Mouse (Mus musculus) T-helper 1 cell (primary cell): ENCODE measurements around the gene Prss41.
"Not testable (repeated sequence)": the region's sequence is repeated elsewhere in the genome, so short reads cannot be mapped to it uniquely, and the experiment has no call there.

Source experiments
- in situ Hi-C: fragments of 300-600 bp; cut with MboI, MseI; formaldehyde crosslinking; loops from one replicate; pipeline ENCODE4 v1.15.1; 2025; ENCODE audit warnings: high pct_unique_total_duplicates

The Prss41 gene

DNA sequence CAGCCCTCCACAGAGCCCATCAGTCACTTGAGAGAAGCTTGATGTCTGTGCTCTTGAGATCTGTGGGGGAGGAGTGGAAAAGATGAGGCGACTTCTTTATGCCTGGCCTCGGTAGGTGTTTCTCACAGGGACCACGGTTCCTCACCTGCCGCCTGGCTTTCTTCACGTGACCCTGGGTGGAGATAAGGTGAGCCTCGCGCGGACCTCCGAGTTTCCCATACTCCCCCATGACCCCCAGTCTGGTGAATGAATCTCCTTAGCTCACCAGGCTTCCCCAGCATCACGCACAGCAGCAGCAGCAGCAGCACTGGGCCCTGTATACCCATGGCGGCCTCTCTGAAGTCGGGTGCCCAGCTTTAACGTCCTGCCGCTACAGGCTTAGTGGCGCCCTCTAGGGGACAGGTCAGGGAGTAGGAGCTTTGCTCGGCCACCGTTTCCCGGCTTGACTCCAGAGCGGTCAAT, at the start of gene Prss41, which contains the start of gene Prss32:
TSS of gene Prss41 (minus strand) at position 361 of the 462 bp plus-strand sequence.
TSS of gene Prss32 (plus strand) at position 44 of the 462 bp plus-strand sequence.
- in situ Hi-C loops = loop anchor here (5.0 kb wide), 1 partner anchor 92 kb away; no protein-coding TSS in a partner anchor

DNA sequence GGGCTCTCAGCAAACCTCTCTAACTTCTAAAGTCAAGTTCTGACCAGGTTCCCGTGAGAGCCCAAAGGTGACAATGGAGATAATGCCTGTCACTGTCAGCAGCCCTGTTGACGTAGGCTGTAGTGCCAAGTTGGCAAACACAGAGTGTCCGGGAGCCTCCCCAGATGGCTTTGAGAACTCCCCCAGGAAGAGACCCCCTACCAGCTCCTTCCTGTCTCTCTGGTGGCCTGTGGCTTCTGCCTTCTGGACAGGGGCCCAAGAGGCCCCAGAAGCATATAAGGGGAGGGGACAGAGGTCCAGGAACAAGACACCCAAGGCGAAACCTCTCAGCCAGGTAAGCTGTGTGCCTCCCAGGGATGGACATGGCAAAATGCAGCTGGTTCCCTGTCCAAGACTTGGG, 36.6 kb upstream of the Prss41 start, which contains the start of the genes Dcpp1 and Dcpp2:
TSS of gene Dcpp1 (plus strand) at position 301 of the 400 bp plus-strand sequence.
TSS of gene Dcpp2 (plus strand) at position 305 of the 400 bp plus-strand sequence.
- in situ Hi-C loops = not testable (repeated sequence)

DNA sequence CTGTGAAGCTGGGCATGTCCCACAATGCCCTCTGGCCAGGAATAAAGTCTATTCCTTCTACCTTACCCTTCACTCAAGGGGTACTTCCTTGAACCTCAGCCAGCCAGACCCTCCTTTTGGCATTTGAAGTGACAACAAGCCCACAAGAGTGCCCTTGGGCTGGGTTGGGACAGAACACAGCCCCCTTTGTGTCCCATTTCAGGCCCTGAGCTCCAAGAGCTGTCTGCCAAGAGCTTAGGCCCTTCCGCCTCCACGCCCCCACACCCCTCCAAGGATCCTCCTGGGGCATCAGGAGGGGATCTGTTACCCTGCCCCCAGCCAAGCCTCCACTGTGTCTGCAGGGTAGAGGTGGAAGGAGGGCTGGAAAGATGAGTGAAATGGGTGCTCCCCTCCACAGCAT, 33.2 kb upstream of the Prss41 start:
- in situ Hi-C loops = loop anchor here (5.0 kb wide), 1 partner anchor 40 kb away; the partner anchor contains the start of gene Dcpp3

DNA sequence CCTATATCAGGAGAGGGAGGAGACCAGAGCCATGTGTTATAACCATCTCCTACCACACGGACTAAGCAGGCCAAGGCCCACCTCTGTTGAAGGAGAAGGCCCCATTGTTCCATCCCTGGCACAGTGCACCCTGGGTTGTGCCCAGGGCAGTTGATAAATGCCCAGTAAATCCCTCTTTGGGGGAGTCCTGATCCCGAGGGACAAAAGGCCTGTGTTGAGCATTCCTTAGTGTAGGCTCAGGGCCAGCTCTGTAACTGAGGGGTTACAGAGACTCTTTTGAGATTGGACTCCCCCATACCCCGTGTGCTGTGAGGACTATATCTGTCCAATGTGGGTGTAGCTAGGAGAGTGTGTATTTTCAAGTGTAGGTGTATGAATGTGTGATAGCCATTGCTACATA, 32.8 kb upstream of the Prss41 start:
- in situ Hi-C loops = loop anchor here (5.0 kb wide), 1 partner anchor 41 kb away; the partner anchor contains the start of gene Dcpp3

DNA sequence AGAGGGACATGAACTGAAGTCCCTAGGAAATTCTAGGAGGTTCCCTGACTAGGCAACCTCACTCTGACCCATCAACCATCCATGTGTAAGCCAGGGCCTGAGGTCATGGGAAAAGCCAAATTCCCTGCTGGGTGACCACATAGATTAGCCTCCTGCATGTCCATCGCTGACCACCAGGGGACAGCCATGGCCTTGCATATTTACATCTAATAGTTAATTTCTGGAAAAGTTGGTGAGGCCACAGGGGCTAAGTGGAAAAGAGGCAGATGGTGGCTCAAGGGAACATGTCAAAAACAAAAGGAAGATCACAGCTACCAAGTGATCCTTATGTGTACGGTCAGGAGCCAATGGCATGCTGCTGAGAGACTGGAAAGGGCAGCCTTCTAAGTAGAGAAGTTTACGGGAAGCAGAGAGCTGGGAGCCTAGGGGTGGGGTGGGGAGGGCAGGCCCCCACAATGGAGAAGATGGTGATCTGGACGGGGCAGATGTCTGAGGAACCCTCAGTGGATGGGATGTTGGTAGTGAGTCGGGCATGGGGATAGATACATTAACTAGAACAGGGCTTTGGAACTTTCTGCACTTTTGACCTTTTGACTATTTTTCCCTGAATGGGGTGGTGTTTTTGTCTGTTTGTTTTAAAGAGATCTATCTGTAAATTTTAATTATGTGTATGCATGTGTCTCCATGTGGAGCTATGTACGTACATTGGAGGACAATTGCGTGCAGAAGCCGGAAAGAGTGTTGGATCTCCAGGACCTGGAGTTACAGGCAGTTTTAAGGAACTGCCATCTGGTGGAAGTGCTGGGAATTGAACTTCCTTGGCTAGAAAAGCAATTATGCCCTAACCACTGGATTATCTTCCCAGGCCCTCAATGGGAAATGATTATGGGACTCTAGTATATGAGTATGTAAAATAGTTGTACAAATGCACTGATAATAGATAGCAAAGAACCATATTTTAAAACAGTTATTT, 30.2 kb upstream of the Prss41 start:
- in situ Hi-C loops = no loop called here

DNA sequence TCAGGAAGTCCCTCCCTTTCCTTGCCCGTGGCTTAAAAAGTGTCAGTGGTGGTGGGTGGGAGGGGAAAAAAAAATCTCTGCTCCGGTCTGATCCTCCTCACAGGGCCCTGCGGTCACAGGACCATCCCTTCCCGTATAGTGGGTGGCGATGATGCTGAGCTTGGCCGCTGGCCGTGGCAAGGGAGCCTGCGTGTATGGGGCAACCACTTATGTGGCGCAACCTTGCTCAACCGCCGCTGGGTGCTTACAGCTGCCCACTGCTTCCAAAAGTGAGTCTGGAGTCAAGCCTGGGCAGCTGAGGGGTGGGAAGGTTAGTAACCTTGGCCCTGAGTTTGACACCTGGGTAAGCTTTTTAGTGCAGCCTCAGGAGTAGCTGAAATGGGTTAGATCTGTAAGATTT, 24.5 kb upstream of the Prss41 start:
- in situ Hi-C loops = no loop called here

DNA sequence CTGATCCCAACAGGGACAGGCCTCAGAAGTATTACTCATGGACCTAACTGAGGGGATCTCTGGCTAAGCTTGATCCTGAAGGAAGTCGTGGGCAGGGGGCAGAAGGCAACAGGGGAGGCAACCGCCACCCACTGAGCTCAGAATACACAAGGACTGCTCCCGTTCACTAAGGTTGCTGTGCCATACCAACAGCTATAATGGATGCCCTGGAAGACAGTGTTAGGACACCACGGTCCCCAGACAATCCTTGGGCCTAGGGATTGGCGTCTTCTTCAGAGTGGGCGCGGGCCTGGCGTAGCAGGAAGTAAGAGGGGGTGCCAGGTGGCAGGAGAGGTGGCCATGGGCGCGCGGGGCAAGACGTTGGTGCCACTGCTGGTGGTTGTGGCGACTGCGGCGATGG, 23.8 kb upstream of the Prss41 start, which contains the start of gene Prss21:
TSS of gene Prss21 (plus strand) at position 301 of the 400 bp plus-strand sequence.
- in situ Hi-C loops = no loop called here

DNA sequence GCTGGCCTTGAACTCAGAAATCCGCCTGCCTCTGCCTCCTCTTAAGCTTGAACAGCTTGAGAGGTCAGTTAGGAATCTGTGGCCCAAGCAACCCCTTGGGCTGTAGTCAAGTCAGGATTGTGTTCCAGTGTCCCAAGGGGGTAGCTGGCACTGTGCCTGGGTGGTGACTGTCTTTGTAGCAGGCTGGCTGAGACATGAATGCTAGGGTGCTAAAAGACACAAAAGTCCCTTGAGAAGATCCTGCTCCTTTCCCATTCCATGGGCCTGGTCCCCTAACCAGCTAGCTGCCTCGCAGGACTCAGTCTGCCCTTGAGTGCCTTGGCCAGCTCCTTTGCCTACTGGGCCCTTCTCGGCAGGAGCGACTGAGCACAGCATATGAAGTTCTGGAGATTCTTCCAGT, 19.0 kb upstream of the Prss41 start:
- in situ Hi-C loops = no loop called here

DNA sequence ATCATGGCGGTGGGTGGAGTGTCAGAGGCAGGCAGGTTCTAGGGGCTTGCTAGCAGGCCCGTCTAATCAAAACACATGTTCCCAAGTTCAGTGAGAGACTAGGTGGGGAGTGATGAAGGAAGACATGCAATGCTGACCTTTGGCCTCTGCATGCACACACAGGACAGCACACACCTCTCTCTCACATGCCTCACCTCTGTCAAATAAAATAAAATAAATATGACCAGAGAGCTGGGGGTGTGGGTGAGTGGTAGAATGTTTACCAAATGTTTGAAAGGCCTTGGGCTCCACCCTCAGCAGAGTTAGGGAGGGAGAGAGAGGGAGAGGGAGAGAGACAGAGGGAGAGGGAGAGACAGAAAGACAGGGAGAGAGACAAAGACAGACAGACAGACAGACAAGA, 13.9 kb upstream of the Prss41 start:
- in situ Hi-C loops = loop anchor here (5.0 kb wide), 1 partner anchor 99 kb away; the partner anchor contains the start of gene Sbpl

DNA sequence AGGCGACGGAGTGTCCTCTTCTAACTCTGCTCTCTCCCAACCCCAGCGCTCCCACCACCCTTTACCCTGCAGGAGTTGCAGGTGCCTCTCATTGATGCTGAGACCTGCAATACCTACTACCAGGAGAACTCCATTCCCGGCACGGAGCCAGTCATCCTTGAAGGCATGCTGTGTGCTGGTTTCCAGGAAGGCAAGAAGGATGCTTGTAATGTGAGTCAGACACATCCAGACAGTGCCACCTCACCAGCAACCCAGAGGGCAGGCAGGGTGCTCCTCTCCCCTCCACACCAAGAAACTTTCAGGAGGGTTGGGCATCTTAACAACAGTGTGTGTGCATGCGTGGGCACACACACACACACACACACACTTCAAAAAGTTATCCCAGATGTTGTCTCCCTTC, 13.2 kb upstream of the Prss41 start:
- in situ Hi-C loops = loop anchor here (5.0 kb wide), 1 partner anchor 100 kb away; the partner anchor contains the start of gene Sbpl

DNA sequence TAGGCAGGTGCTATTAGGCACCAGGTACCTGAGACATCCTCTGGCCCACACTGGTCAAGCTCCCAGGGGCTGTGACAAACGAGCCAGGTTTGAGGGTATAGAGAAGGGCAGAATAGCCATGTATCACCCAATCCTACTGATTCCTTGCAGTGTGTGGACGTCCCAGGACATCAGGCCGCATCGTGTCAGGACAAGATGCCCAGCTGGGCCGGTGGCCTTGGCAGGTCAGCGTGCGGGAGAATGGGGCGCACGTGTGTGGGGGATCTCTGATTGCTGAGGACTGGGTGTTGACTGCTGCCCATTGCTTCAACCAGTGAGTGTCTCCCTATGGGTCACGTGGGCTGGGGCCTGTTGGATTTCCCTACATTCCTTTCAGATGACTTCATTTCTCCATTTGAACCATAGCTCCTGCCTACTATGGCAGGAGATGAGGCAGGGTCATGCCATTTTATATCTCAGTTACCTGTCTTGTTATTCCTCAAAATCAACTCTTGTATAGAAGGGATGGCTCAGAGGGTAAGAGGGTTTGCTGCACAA, 10.3 kb upstream of the Prss41 start:
- in situ Hi-C loops = loop anchor here (5.0 kb wide), 1 partner anchor 77 kb away; no protein-coding TSS in a partner anchor

DNA sequence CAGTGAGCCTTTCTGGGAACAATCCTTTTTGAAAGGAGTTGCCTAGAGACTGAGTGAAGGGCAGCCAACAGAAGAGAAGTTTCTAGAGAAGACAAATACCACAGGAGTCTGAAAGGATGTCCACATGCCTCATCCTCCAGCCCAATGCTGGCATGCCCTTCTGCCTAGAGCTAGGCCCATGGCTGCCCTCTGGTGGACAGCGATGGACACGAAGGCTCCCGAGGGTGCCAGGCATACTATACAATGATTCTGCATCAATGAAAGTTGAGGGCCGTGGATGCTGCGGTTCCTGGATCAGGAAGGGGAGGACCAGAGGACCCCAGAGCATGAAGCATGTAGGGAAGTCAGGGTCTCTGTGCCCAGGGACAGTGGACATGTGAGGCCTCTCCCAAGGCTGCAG, 9.3 kb upstream of the Prss41 start:
- in situ Hi-C loops = loop anchor here (5.0 kb wide), 1 partner anchor 76 kb away; no protein-coding TSS in a partner anchor

DNA sequence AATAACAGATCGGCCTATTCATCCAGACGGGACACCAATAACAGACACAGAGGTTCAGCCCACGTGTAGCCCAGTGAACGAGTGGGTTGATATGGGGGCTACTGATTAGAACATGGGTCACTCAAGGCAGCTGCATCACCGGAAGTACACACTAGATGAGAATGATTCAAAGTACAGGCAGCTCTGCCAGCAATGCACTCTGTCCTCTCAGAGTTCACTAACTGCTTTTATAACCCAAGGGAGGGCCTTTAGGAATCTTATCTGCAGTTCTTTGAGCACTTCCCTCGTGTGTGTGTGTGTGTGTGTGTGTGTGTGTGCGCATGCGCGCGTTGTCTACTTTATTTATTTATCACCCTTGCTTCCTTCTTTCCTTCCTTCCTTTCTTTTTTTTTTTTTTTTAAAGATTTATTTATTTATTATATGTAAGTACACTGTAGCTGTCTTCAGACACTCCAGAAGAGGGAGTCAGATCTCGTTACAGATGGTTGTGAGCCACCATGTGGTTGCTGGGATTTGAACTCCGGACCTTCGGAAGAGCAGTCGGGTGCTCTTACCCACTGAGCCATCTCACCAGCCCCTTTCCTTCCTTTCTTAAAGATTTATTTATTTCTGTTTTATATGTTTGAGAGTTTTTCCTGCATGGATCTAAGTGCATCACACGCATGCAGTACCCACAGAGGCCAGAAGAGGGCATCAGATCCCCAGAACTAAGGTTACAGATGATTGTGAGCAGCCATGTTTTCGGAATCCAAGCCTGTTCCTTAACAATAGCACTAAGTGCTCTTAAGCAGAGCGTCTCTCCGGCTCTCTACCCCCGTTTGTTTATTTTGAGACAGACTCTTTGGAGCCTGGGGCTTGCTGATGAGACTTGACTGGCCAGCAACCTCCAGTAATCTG, 7.1 kb upstream of the Prss41 start:
- in situ Hi-C loops = loop anchor here (5.0 kb wide), 1 partner anchor 74 kb away; no protein-coding TSS in a partner anchor

DNA sequence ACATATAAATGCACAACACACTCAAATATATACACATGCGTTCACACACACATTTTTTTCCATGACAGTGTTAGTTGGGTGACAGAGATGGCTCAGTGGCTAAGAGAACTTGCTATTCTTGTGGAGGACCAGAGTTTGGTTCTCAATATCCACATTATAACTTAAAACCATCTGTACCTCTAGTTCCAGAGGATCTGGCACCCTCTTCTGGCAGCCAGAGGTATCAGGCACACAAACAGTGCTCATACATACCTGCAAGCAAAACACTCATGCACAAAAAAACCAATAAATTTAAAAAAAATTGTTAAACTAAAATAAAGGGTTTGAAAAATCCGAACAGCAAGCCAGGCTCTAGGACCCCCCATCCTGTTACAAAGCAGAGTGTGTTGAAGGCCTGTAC, 6.1 kb upstream of the Prss41 start:
- in situ Hi-C loops = loop anchor here (5.0 kb wide), 1 partner anchor 73 kb away; no protein-coding TSS in a partner anchor

DNA sequence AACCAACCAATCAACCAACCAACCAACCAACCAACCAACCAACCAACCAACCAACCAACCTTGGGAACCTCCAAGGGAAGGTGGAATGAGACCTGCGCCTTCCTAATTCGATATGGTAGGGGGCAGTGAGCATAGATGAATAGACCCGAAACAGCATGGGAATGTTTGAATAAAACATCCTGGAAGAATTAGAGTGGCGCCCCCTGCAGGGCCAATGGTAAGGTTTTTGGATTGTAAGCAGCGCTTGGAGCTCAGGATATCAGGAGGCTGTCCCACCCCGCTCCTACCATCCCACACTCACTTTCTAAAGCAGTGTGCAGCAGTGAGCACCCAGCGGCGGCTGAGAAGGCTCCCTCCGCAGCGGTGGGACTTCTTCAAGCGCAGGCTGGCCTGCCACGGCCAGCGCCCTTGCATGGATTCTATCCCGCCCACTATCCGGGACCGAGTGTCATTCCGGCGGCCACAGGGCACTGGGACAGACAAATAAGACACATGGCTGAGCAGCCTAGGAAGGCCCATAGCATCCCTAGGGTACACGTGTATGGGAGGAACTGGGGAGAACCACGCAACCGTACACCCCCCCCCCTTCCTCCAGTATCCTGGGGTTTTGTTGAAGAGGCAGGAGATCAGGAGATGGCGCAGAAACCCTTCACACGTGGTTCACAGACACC, 696 bp downstream of the Prss41 start:
- in situ Hi-C loops = loop anchor here (5.0 kb wide), 1 partner anchor 91 kb away; no protein-coding TSS in a partner anchor

DNA sequence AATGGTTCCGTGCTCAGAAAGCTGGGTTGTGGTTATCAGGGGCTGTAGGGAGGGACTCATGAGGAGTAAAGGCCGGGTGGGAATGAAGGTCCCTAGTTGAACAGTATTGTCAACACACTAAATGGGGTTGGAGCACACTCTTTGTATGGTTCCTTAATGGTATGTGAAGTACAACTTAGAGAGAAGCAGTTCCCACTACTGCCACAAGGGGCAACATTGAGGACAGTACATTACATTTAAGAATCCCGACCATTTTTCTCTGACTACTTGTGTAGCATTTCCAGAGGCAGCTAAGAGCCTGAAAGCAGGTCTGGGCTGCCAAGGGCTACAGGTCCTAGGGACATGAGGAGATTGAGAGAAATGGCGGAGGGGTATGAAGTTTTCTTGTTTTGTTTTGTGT, 2.8 kb downstream of the Prss41 start:
- in situ Hi-C loops = loop anchor here (5.0 kb wide), 1 partner anchor 89 kb away; no protein-coding TSS in a partner anchor

DNA sequence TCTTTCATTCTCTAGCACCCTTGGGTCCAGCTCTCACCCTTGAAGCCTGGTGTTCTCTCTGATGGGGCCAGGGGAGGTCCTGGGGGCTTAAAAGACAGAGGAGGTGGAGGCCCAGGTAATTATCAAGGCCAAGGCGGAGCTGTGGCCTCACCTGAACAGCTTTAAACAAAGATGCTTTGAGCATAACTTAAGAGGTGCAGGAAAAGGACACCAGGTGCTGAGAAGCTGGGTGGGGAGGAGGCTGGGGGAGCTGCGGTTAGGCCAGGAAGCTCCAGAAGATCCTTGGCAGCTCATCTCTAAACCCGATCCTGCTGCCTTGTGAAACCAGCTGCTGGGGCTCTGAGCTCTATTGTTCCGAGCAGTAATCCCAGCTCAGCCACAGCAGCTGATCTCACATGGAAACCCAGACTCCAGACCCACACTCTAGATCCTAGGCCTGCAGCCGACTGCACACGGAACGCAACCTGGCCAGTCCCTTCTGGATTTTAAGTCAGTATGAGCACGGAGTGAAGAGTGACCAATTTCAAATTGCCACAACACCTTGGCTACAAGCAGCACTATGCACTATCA, 7.9 kb downstream of the Prss41 start, which contains the start of gene Prss33:
TSS of gene Prss33 (minus strand) at position 51 of the 570 bp plus-strand sequence.
- in situ Hi-C loops = no loop called here

DNA sequence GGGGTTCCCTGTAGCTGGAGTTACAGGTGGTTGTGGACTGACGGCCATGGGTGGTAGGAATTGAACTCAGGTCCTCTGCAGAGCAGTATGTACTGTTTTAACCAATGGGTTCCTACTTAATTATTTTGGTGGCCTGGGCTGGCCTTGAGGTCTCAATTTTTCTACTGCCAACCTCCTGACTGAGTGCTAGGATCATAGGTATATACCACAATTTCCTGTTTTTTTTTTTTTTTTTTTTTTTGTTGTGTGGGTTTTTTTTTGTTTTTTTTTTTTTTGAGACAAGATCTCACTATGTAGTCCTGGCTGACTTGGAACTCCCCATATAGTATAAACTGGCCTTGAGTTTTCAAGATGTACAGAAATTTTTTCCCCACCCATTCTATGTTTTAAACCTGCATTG, 12.8 kb downstream of the Prss41 start:
- in situ Hi-C loops = no loop called here

DNA sequence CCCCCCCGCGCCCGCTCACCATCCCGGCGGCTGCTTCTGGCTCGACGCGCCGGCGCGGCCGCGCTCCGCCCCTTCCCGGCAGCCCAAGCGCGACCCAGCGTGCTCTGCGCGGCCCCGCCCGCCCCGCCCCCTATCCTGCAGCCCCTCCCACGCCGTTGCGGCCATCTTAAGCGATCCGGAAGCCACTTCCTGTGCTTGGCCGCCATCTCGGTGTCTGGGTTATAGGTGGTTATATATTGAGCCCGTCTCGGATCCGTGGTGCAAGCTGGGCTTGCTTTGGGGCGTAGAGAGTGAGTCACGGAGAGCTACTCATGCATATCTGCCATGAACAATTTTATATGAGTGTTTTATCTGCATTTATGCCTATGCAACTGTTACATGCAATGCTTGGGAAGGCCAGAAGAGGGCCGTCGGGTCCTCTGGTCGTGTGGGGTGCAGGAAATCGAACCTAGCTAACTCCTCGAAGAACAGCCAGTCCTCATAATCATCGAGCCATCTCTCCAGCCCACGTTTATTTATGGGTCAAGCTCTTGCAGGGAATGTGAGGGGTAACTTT, 14.8 kb downstream of the Prss41 start, which contains the start of gene Elob:
TSS of gene Elob (minus strand) at position 73 of the 556 bp plus-strand sequence.
- in situ Hi-C loops = loop anchor here (10.0 kb wide), 1 partner anchor 54 kb away; the partner anchor contains the start of gene Flywch1
